Mouse (Mus musculus) olfactory bulb, adult 2 months (tissue): Measurements from ENCODE around the gene Ptpn13.

Experiments used
- CTCF ChIP-seq: fragments of 200-500 bp; IDR thresholded peaks from 2 replicates; pipeline ENCODE4 v1.5.1; 2012; ENCODE audit warnings: low read depth, mild to moderate bottlenecking, low read length, moderate library complexity; ENCODE audit not compliant: insufficient read depth
- POLR2A ChIP-seq: fragments of 200-500 bp; IDR thresholded peaks from 2 replicates; pipeline ENCODE4 v1.6.1; 2012; ENCODE audit warnings: mild to moderate bottlenecking, low read depth, low read length, moderate library complexity; ENCODE audit not compliant: insufficient read depth

DNA sequence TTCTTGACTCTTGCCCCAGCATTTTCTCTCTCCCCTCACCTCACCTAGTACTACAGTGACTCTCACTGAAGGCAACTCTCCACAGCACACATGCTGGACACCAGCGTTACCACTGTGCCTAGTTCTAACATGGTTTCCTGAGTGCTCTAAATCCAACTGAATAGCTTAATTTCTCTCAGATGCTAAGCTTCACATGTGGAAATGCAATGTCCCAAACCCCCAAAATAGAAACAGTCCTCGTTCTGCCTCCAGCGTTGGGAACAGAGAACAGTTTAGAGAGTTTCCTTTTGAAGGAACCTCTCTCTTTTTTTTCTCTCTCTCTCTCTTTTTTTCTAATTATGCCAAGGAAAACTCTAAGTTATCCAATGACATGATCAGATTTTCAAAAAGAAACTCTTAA is 6.5 kb downstream of the Ptpn13 start:
- TF ChIP-seq CTCF (no peak), POLR2A (no peak)
